Mouse (Mus musculus) cerebral cortex, adult 2 months (tissue): ENCODE measurements around the gene Zfand5.

Experiments used
- WGBS: fragments of 180-500 bp; shearing (Covaris S2); methylation state at CpG from one replicate; pipeline ENCODE4 v1.1.7; 2018; 5-methylcytosine and 5-hydroxymethylcytosine counted together

Zfand5 gene

GRCm38 (mm10) chr19:21330305-21331115 lies 58.4 kb downstream of the Zfand5 start:
- 89% methylated on average over 6 of the region's 6 CpGs for WGBS

DNA sequence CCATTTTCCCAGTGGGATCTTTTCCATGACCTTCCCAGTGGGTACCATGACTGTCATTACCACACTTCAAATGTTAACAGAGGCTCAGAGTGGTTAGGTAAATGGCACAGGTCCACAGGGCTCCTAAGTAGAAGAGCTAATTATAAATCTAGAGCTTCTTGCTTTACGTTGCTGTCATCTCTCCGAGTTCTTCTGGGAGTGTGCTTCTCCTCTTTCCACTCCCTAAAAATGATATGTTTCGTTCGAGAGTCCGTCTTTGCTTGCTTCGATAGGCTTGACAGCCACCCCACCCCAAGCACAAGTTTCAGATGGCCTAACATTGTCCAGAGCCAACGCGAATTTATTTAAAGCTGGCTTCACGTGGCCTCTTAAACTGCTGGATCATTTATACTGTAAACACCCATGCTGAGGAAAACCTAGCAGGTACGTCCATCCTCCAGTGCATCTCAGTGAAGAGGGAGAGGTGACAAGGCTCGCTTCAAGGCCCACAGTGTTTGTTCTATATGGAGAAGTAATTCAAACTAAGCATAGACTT lies 59.6 kb downstream of the Zfand5 start:
- WGBS, result 94% methylated on average over 11 of the region's 11 CpGs
